ENCODE assay signal across 8 mouse cellular contexts in genomic region chr14:119007103-119007951, GRCm38 (mm10).
DNase-seq lines count a peak whose midpoint lies in the region; ATAC-seq and TF ChIP-seq lines count a peak whose summit lies in the region.

No protein-coding gene starts in this region.

- H3K9ac ChIP-seq in heart, embryonic 11.5 days (ENCODE audit: low read depth, low read length) = peak overlapping the region; percentile 73
- peak overlapping the region; percentile 49 for H3K9ac ChIP-seq in kidney, embryonic 15.5 days
- 0 out of 2 replicates have a peak overlapping the region, but pooled peaks have one; percentile 26 for H3K9ac ChIP-seq in limb, embryonic 15.5 days
- peak overlapping the region; percentile 46 for H3K9ac ChIP-seq in midbrain, postnatal 0 days (replicated peaks; ENCODE audit: low read length, poor library complexity, severe bottlenecking)

- no peaks in the 10 kb centered on the region for H3K9me3 ChIP-seq in heart, embryonic 11.5 days (replicated peaks; ENCODE audit: control insufficient read depth, low read length)
- no peaks in the 10 kb centered on the region for H3K9me3 ChIP-seq in kidney, embryonic 15.5 days (replicated peaks)
- no peaks in the 10 kb centered on the region for H3K9me3 ChIP-seq in limb, embryonic 15.5 days
- H3K9me3 ChIP-seq in midbrain, postnatal 0 days (ENCODE audit: low read length) = no peaks in the 10 kb centered on the region

- no peaks in the 10 kb centered on the region for H3K4me1 ChIP-seq in brown adipose tissue, adult 24 weeks (ENCODE audit: control insufficient read depth, insufficient read depth, insufficient read length, low read length)
- H3K4me1 ChIP-seq in heart, embryonic 11.5 days (ENCODE audit: control insufficient read depth, insufficient read depth, low read length) = peaks cover 6% of the 10 kb centered on the region; the same call in 1 of the 2 replicates
- H3K4me1 ChIP-seq in kidney, embryonic 15.5 days = peaks cover 12% of the 10 kb centered on the region
- 0 out of 2 replicates have a peak, but pooled peaks cover 3% of the 10 kb centered on the region for H3K4me1 ChIP-seq in limb, embryonic 15.5 days
- H3K4me1 ChIP-seq in midbrain, postnatal 0 days (ENCODE audit: insufficient read depth, low read length) = no peaks in the 10 kb centered on the region

- WGBS in heart, embryonic 11.5 days (ENCODE audit: insufficient replicate concordance) = 2% methylated on average over 13 of the region's 13 CpGs
- WGBS in kidney, embryonic 15.5 days = under 1% methylated on average over 13 of the region's 13 CpGs
- WGBS in limb, embryonic 15.5 days = 1% methylated on average over 13 of the region's 13 CpGs
- WGBS in midbrain, postnatal 0 days = under 1% methylated on average over 13 of the region's 13 CpGs

- H3K36me3 ChIP-seq in heart, embryonic 11.5 days (ENCODE audit: control insufficient read depth, insufficient read depth, low read length) = 0 out of 2 replicates have a peak, but pooled peaks cover 2% of the 10 kb centered on the region
- H3K36me3 ChIP-seq in kidney, embryonic 15.5 days = peaks cover 22% of the 10 kb centered on the region
- peaks cover 13% of the 10 kb centered on the region for H3K36me3 ChIP-seq in limb, embryonic 15.5 days
- H3K36me3 ChIP-seq in midbrain, postnatal 0 days (ENCODE audit: insufficient read depth, low read length) = peaks cover 5% of the 10 kb centered on the region; the same call in 1 of the 2 replicates

- peak overlapping the region; percentile 92 for H3K4me2 ChIP-seq in heart, embryonic 11.5 days
- peak overlapping the region; percentile 83 for H3K4me2 ChIP-seq in kidney, embryonic 15.5 days
- peak overlapping the region; percentile 92 for H3K4me2 ChIP-seq in limb, embryonic 15.5 days
- H3K4me2 ChIP-seq in midbrain, postnatal 0 days (ENCODE audit: low read depth, low read length, poor library complexity, severe bottlenecking) = peak overlapping the region; percentile 70

- no peaks in the 10 kb centered on the region for H3K27me3 ChIP-seq in heart, embryonic 11.5 days (ENCODE audit: control insufficient read depth, insufficient read depth, low read length)
- no peaks in the 10 kb centered on the region for H3K27me3 ChIP-seq in kidney, embryonic 15.5 days
- no peaks in the 10 kb centered on the region for H3K27me3 ChIP-seq in limb, embryonic 15.5 days
- no peaks in the 10 kb centered on the region for H3K27me3 ChIP-seq in midbrain, postnatal 0 days (ENCODE audit: insufficient read depth, low read length)

- peak overlapping the region; percentile 61 for H3K4me3 ChIP-seq in brown adipose tissue, adult 24 weeks (ENCODE audit: insufficient read depth, low read depth, low read length)
- peak overlapping the region; percentile 63 for H3K4me3 ChIP-seq in heart, embryonic 11.5 days (ENCODE audit: low read depth, low read length)
- peak overlapping the region; percentile 54 for H3K4me3 ChIP-seq in kidney, embryonic 15.5 days (replicated peaks)
- H3K4me3 ChIP-seq in limb, embryonic 15.5 days = peak overlapping the region; percentile 47
- H3K4me3 ChIP-seq in midbrain, postnatal 0 days (ENCODE audit: low read depth, low read length) = peak overlapping the region; percentile 46

- no peak for TF ChIP-seq CTCF in midbrain, postnatal 0 days (IDR thresholded peaks at IDR 0.05)

- no peak overlapping the region for H3K27ac ChIP-seq in brown adipose tissue, adult 24 weeks (replicated peaks; ENCODE audit: low read depth, low read length)
- H3K27ac ChIP-seq in heart, embryonic 11.5 days (ENCODE audit: low read depth, low read length) = peak overlapping the region; percentile 50
- peak overlapping the region; percentile 89 for H3K27ac ChIP-seq in kidney, embryonic 15.5 days
- H3K27ac ChIP-seq in limb, embryonic 15.5 days = peak overlapping the region; percentile 73
- peak overlapping the region; percentile 55; the same call in 1 of the 2 replicates for H3K27ac ChIP-seq in midbrain, postnatal 0 days (ENCODE audit: low read depth, low read length)

- DNase-seq in midbrain, postnatal 0 days (ENCODE audit: low spot score) = peak; percentile 100
- DNase-seq in spleen, postnatal 14 days (ENCODE audit: low spot score in 2 of 2) = peak; percentile 81 to 91

- peak; percentile 98 for ATAC-seq in CD4-positive, CD25-positive, alpha-beta regulatory T cell, adult 4 months
- ATAC-seq in erythroid progenitor cell, adult 5-6 weeks (replicated peaks; ENCODE audit: low FRiP score, poor library complexity, severe bottlenecking) = peak; percentile 99
- peak; percentile 100 for ATAC-seq in heart, embryonic 11.5 days (replicated peaks; ENCODE audit: insufficient number of reproducible peaks, low FRiP score, low TSS enrichment)
- peak; percentile 100 for ATAC-seq in kidney, embryonic 15.5 days (replicated peaks; ENCODE audit: low FRiP score)
- peak; percentile 99 for ATAC-seq in limb, embryonic 15.5 days (ENCODE audit: insufficient number of reproducible peaks, low FRiP score, low TSS enrichment, low read depth)
- peak; percentile 99 for ATAC-seq in midbrain, postnatal 0 days (ENCODE audit: low FRiP score)
